Mouse (Mus musculus): ENCODE data around the gene Mylk. TPM values are rescaled to one million over a fixed set of nuclear protein-coding genes. Genes with fewer than 3 reads are reported as not detected.

Gene Mylk
- polyA plus RNA-seq, 1 experiment from 2014 or later = 3.9 TPM

DNA sequence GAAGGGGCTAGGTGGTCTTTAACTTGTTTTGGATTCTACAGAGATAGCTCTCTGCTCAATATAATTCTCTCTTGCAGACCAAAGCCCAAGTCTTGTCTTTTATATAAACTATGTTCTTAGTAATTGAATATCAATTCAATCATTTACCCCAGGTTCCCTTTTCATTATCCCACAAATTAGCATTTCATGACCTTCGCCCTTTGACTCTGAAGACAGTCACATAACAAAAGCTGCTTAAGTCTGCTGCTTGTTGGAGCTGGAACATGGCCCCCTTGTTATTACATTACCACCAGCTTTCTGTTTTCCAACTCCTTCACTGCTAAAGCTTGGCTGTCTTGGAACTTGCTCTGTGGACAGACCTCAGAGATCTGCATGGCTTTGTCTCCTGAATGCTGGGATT is 15.6 kb upstream of the Mylk start:
- H3K4me3 ChIP-seq (ENCODE audit: low read depth, low read length) = no peak overlapping the region
- H3K27me3 ChIP-seq (ENCODE audit: control insufficient read depth, insufficient read depth, low read length) = no peaks in the 10 kb centered on the region
- H3K4me1 ChIP-seq (ENCODE audit: control insufficient read depth, insufficient read depth, low read length) = no peaks in the 10 kb centered on the region
- H3K27ac ChIP-seq (ENCODE audit: low read depth, low read length) = no peak overlapping the region
- 83% methylated on average over 1 of the region's 1 CpGs for WGBS
- H3K36me3 ChIP-seq (ENCODE audit: control insufficient read depth, insufficient read depth, low read length) = no peaks in the 10 kb centered on the region
- no peaks in the 10 kb centered on the region for H3K9me3 ChIP-seq (ENCODE audit: control insufficient read depth, low read length)
- H3K9ac ChIP-seq (ENCODE audit: low read length) = no peak overlapping the region
- ATAC-seq (ENCODE audit: insufficient read depth, low FRiP score, low TSS enrichment) (no peak), DNase-seq (ENCODE audit: low spot score) (no peak)
- H3K4me2 ChIP-seq (ENCODE audit: low read depth) = no peak overlapping the region

DNA sequence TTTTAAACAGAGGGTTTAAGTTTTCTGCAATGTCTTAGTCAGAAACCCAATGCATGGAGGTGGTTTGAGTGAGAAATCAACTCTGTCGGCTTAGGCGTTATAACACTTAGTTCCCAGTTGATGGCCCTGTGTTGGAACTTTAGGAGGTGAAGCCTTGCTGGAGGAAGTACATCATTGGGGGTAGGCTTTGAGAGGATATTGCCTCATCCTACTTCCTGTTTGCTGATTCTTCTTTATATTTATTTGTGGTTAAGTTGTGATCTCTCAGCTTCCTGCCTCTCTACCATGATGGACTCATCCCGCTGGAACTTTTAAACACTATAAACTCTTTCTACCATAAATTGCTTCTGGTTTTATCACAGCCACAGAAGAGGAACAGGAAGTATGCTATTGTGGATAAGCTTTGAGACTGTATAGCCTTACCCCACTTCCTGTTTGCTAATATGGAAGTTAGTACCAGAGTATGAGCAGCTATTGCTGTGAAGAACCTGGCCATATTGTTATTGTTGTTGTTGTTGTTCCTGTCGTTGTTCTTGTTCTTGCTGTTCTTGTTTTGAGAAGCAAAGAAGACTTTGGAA is 6.3 kb upstream of the Mylk start:
- Histone ChIP-seq H3K4me2 (ENCODE audit: low read depth) (no peak overlapping the region), H3K4me1 (ENCODE audit: control insufficient read depth, insufficient read depth, low read length) (no peaks in the 10 kb centered on the region), H3K9me3 (ENCODE audit: control insufficient read depth, low read length) (no peaks in the 10 kb centered on the region), H3K27me3 (ENCODE audit: control insufficient read depth, insufficient read depth, low read length) (no peaks in the 10 kb centered on the region), H3K27ac (ENCODE audit: low read depth, low read length) (no peak overlapping the region), H3K36me3 (ENCODE audit: control insufficient read depth, insufficient read depth, low read length) (no peaks in the 10 kb centered on the region), H3K4me3 (ENCODE audit: low read depth, low read length) (no peak overlapping the region), H3K9ac (ENCODE audit: low read length) (no peak overlapping the region)
- no peak for ATAC-seq (ENCODE audit: insufficient read depth, low FRiP score, low TSS enrichment)
- DNase-seq (ENCODE audit: low spot score) = no peak
- 92% methylated on average over 4 of the region's 4 CpGs for WGBS

DNA sequence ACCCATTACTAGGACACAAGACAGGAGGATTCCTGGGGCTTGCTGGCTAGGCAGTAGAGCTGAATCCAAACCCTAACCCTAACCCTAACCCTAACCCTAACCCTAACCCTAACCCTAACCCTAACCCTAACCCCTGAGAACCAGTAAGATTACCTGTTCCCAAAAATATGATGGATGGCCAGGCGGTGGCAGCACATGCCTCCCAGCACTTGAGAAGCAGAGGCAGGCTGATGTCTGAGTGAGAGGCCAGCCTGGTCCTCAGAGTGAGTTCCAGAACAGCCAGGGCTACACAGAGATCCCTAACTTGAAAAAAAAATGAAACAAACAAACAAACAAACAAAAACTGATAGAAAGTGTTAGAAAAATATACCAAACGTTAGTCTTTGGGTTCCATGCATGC is 2.1 kb upstream of the Mylk start:
- Histone ChIP-seq H3K9me3 (ENCODE audit: control insufficient read depth, low read length) (no peaks in the 10 kb centered on the region), H3K36me3 (ENCODE audit: control insufficient read depth, insufficient read depth, low read length) (no peaks in the 10 kb centered on the region), H3K27ac (ENCODE audit: low read depth, low read length) (no peak overlapping the region), H3K4me1 (ENCODE audit: control insufficient read depth, insufficient read depth, low read length) (0 out of 2 replicates have a peak, but pooled peaks cover under 1% of the 10 kb centered on the region), H3K9ac (ENCODE audit: low read length) (no peak overlapping the region), H3K27me3 (ENCODE audit: control insufficient read depth, insufficient read depth, low read length) (no peaks in the 10 kb centered on the region), H3K4me2 (ENCODE audit: low read depth) (no peak overlapping the region), H3K4me3 (ENCODE audit: low read depth, low read length) (no peak overlapping the region)
- WGBS = 50% methylated on average over 2 of the region's 2 CpGs
- ATAC-seq (ENCODE audit: insufficient read depth, low FRiP score, low TSS enrichment) (no peak), DNase-seq (ENCODE audit: low spot score) (no peak)

DNA sequence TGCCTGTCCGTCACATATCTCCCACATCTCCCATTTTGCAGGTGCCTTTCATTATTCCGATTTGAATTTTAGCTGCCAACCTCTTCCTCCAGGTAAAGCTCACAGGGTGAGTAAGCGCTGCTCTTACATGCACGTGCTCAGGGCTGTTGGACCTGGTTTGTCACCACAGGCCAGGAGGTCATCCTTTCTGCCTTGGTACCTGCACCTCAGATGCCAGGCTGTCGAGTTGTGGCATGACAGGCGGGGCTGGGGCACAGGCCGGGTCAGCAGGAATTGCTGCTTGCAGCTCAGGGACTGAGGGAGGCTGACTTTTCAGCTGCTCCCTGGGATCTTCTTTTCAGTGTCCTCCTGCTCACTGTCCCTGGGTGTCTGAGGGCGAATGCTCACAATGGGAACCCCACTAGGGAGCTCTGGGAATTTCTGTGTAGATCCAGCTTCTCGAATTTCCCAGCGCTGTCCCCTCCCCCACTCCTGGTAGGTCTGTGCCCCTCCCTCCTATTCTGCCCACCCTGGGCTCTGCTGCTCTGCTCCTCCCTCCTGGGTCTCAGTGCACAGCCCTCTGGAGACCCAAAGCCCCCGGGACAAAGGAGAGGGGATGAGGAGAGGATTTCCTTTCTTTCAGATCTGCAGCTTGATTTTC is 3.2 kb downstream of the Mylk start:
- no peak for ATAC-seq (ENCODE audit: insufficient read depth, low FRiP score, low TSS enrichment)
- DNase-seq (ENCODE audit: low spot score) = peak; percentile 15
- 21% methylated on average over 11 of the region's 11 CpGs for WGBS

DNA sequence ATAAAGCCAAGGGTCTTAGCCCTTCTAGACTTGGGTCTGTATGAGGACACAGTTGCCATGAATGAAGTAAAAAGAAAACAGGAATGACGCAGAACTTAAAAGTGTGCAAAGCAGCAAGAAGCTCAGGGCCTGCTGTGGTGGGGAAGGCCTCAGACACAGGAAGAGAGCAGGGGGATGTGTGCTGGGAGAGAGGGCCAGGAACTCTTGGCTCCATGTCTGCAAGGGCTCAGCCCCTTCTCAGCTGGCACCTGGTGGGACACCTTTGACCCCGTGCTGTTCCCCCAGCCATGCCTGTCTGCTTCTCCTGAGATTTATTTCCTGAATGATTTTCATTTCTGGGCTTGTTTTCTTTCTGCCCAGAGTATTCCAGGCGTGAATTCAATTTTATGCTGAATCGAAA is 4.5 kb downstream of the Mylk start:
- no peaks in the 10 kb centered on the region for H3K27me3 ChIP-seq (ENCODE audit: control insufficient read depth, insufficient read depth, low read length)
- DNase-seq (ENCODE audit: low spot score) (peak; percentile 21), ATAC-seq (ENCODE audit: insufficient read depth, low FRiP score, low TSS enrichment) (no peak)
- H3K4me3 ChIP-seq (ENCODE audit: low read depth, low read length) = no peak overlapping the region
- no peak overlapping the region for H3K9ac ChIP-seq (ENCODE audit: low read length)
- 0 out of 2 replicates have a peak overlapping the region, but pooled peaks have one; percentile 20 for H3K27ac ChIP-seq (ENCODE audit: low read depth, low read length)
- WGBS = 52% methylated on average over 4 of the region's 4 CpGs
- no peak overlapping the region for H3K4me2 ChIP-seq (ENCODE audit: low read depth)
- H3K9me3 ChIP-seq (ENCODE audit: control insufficient read depth, low read length) = no peaks in the 10 kb centered on the region
- H3K4me1 ChIP-seq (ENCODE audit: control insufficient read depth, insufficient read depth, low read length) = peaks cover 12% of the 10 kb centered on the region; the same call in 1 of the 2 replicates
- H3K36me3 ChIP-seq (ENCODE audit: control insufficient read depth, insufficient read depth, low read length) = no peaks in the 10 kb centered on the region

More for the DNA sequence above, 3.2 kb downstream of the Mylk start:
- Histone ChIP-seq H3K4me1 (ENCODE audit: control insufficient read depth, insufficient read depth, low read length) (peaks cover 12% of the 10 kb centered on the region; the same call in 1 of the 2 replicates), H3K27ac (ENCODE audit: low read depth, low read length) (no peak overlapping the region), H3K4me2 (ENCODE audit: low read depth) (no peak overlapping the region), H3K9ac (ENCODE audit: low read length) (no peak overlapping the region), H3K36me3 (ENCODE audit: control insufficient read depth, insufficient read depth, low read length) (no peaks in the 10 kb centered on the region), H3K27me3 (ENCODE audit: control insufficient read depth, insufficient read depth, low read length) (no peaks in the 10 kb centered on the region), H3K9me3 (ENCODE audit: control insufficient read depth, low read length) (no peaks in the 10 kb centered on the region), H3K4me3 (ENCODE audit: low read depth, low read length) (no peak overlapping the region)

DNA sequence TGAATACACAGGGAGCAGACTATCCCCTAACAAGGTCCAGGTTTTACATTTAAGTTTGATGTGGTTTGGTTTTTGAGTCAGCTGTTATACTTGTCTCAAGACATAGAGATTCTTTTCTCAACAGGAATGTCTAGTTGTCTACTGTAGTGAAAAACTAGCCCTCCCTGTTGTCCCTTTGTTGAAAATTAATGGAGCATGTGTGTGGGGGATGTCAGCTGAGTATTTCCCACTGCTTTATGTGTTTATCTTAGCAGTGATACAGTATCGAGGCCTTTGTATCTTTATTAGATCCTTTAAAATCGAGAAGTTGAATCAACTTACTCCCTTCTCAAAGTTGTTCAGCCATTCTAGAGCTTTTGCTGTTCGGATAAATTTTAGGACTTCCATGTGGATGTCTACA is 7.0 kb downstream of the Mylk start:
- peaks cover 12% of the 10 kb centered on the region; the same call in 1 of the 2 replicates for H3K4me1 ChIP-seq (ENCODE audit: control insufficient read depth, insufficient read depth, low read length)
- H3K4me3 ChIP-seq (ENCODE audit: low read depth, low read length) = no peak overlapping the region
- no peak for ATAC-seq (ENCODE audit: insufficient read depth, low FRiP score, low TSS enrichment)
- no peak overlapping the region for H3K9ac ChIP-seq (ENCODE audit: low read length)
- DNase-seq (ENCODE audit: low spot score) = no peak
- H3K27me3 ChIP-seq (ENCODE audit: control insufficient read depth, insufficient read depth, low read length) = no peaks in the 10 kb centered on the region
- no peak overlapping the region for H3K27ac ChIP-seq (ENCODE audit: low read depth, low read length)
- no peak overlapping the region for H3K4me2 ChIP-seq (ENCODE audit: low read depth)
- WGBS = 64% methylated on average over 3 of the region's 3 CpGs
- H3K36me3 ChIP-seq (ENCODE audit: control insufficient read depth, insufficient read depth, low read length) = no peaks in the 10 kb centered on the region
- H3K9me3 ChIP-seq (ENCODE audit: control insufficient read depth, low read length) = no peaks in the 10 kb centered on the region

DNA sequence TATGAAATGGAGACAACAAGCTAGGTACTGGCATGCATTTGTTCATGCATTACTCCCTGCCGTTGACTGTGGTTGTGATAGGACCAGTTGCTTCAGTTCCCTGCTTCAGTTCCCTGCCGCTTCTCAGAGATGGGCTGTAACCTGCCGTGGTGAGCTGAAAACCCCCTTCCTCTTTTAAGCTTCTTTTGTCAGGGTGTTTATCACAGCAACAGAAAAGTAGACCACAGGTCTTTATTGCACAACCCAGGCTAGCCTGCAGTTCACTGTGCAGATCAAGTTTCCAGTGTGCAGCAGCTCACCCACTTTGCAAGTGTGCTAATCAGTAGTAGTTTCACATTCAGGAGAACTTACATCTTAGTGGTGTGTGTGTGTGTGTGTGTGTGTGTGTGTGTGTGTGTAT is 8.0 kb downstream of the Mylk start:
- Histone ChIP-seq H3K4me1 (ENCODE audit: control insufficient read depth, insufficient read depth, low read length) (peaks cover 11% of the 10 kb centered on the region; the same call in 1 of the 2 replicates), H3K36me3 (ENCODE audit: control insufficient read depth, insufficient read depth, low read length) (no peaks in the 10 kb centered on the region), H3K27ac (ENCODE audit: low read depth, low read length) (no peak overlapping the region), H3K4me2 (ENCODE audit: low read depth) (no peak overlapping the region), H3K27me3 (ENCODE audit: control insufficient read depth, insufficient read depth, low read length) (no peaks in the 10 kb centered on the region), H3K9me3 (ENCODE audit: control insufficient read depth, low read length) (no peaks in the 10 kb centered on the region), H3K4me3 (ENCODE audit: low read depth, low read length) (no peak overlapping the region), H3K9ac (ENCODE audit: low read length) (no peak overlapping the region)
- WGBS = 90% methylated on average over 3 of the region's 3 CpGs
- DNase-seq (ENCODE audit: low spot score) (no peak), ATAC-seq (ENCODE audit: insufficient read depth, low FRiP score, low TSS enrichment) (no peak)

DNA sequence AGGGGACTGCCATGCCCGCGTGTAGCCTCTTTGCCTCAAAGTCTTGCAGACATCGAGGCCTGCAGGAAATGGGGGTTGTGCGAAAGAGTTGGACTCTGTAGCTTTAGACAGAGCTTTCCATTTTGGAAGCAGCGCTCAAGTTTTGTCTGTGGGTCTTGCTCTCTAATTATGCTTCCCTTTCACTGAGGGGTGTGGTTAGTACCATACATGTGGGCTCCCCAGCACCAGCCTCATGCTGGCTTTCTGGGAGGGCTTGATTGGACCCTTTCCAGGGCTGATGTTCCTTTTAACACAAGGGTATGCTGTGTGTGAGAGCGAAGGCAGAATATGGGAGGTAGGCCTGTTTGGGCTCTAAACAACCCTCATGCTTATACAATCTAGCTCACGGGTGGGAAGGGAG is 12.0 kb downstream of the Mylk start:
- Histone ChIP-seq H3K27ac (ENCODE audit: low read depth, low read length) (no peak overlapping the region), H3K9ac (ENCODE audit: low read length) (no peak overlapping the region), H3K4me1 (ENCODE audit: control insufficient read depth, insufficient read depth, low read length) (no peaks in the 10 kb centered on the region), H3K36me3 (ENCODE audit: control insufficient read depth, insufficient read depth, low read length) (no peaks in the 10 kb centered on the region), H3K4me2 (ENCODE audit: low read depth) (no peak overlapping the region), H3K9me3 (ENCODE audit: control insufficient read depth, low read length) (no peaks in the 10 kb centered on the region), H3K27me3 (ENCODE audit: control insufficient read depth, insufficient read depth, low read length) (no peaks in the 10 kb centered on the region), H3K4me3 (ENCODE audit: low read depth, low read length) (no peak overlapping the region)
- ATAC-seq (ENCODE audit: insufficient read depth, low FRiP score, low TSS enrichment) (no peak), DNase-seq (ENCODE audit: low spot score) (no peak)
- 91% methylated on average over 7 of the region's 7 CpGs for WGBS

DNA sequence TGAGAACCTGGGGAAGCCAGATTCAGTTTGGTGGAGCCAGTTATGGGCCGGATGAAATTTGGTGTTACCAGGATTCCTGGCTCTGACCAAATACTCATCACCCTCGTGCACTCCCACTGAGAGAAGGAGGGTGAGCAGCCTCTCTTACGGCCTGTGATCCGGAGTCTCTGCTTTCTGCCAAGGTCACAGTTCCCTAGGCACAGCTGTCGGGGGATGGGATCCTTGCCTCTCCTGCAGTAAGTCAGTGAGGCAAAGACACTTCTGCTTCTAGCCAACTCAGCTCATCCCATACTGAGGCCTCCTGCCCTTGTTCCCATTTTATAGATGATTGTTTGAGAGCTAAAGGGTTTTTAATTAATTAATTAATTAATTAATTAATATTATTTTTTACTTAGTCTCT is 13.2 kb downstream of the Mylk start:
- ATAC-seq (ENCODE audit: insufficient read depth, low FRiP score, low TSS enrichment) (no peak), DNase-seq (ENCODE audit: low spot score) (no peak)
- Histone ChIP-seq H3K27ac (ENCODE audit: low read depth, low read length) (no peak overlapping the region), H3K36me3 (ENCODE audit: control insufficient read depth, insufficient read depth, low read length) (no peaks in the 10 kb centered on the region), H3K4me3 (ENCODE audit: low read depth, low read length) (no peak overlapping the region), H3K4me2 (ENCODE audit: low read depth) (no peak overlapping the region), H3K27me3 (ENCODE audit: control insufficient read depth, insufficient read depth, low read length) (no peaks in the 10 kb centered on the region), H3K4me1 (ENCODE audit: control insufficient read depth, insufficient read depth, low read length) (no peaks in the 10 kb centered on the region), H3K9me3 (ENCODE audit: control insufficient read depth, low read length) (no peaks in the 10 kb centered on the region), H3K9ac (ENCODE audit: low read length) (no peak overlapping the region)
- WGBS = 69% methylated on average over 5 of the region's 5 CpGs

All from neural tube, embryonic 11.5 days (tissue).